Mouse (Mus musculus): ENCODE measurements around the gene Gm11146. TPM values are rescaled to one million over a fixed set of nuclear protein-coding genes. Genes with fewer than 3 reads are reported as not detected.

Gene Gm11146
- polyA plus RNA-seq (2017; shearing (Covaris generic)): not detected

GRCm38 (mm10) chr16:77601994-77602393 lies at the start of gene Gm11146:
Gm11146 (minus strand) TSS chr16:77602094.

Measured in inflammation-experienced regulatory T-cells (primary cell).